Mouse (Mus musculus): ENCODE measurements around the gene Cfap52.

Gene Cfap52

DNA sequence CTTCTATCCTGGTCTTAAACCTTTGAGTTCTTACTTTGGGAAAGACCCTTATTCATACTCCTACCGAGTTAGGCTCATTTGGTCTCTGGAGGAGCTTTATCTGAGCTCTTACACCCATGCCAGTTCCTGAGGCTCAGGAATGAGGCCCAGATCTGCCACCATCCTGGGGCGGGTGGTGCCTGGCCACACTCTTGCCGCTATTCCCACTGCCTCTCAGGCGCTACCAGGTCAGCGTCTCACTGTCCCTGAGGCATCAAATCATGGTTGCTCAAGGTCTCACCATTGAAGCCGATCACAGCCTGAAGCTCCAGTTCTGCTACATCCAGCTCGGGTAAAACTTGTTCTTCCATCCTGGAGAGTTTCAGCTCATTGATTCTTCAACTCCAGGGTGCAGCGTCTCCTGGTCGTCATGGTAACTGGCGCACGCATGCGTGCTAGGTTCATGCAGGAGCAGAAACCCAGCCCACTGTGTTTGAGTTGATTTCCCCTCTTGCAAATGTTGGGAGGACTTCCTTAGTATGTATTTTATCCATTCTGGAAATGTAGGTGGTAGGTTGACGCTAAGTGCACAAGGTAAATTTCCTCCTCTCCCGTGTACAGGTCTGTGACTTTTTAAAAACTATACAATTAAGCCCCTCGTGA, at the start of gene Cfap52:
Cfap52 (minus strand) TSS at position 410 of the 642 bp plus-strand sequence.
- DNase-seq (ENCODE audit: low read depth): peak; percentile 65

- no peak for DNase-seq (ENCODE audit: low read depth)
Observed at GRCm38 (mm10) chr11:68012207-68012606, 46.8 kb upstream of the Cfap52 start.

DNA sequence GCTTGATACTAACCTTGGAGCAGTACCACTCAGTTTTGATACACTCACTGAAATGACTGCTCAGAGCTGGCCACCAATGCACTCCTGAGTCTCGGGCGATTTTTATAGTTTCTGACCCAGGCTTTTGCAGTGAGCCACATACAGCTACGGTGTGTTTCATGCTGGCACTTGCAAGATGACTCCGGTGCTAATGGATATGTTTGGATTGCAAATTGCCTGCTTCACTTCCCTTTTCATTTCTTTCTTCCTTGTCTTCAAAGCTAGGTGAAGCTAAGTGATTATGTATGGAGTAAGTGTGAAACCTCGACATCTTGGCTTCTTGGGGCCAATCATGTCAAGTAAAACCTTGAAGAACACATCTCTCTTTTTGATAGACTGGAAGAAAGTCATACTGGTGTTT, 43.9 kb upstream of the Cfap52 start:
- DNase-seq (ENCODE audit: low read depth): no peak

DNA sequence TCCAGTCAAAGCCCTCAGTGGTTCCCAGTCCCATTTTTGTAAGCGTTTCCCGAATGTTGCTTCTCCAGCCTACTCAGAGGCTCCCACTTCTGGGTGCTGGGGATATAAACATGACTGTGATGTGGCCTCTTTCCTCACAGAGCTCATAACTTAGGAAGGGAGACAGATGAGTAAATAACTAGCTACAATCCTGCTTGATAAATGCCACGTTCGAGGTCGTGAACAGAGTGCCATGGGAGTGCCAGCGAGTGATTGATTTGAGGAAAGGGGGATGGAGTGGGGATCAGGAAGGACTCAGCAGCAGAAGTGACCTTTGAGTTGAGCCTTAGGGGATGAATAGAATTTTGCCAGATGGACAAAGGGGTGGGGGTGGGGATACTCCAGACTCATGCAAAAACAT, 42.2 kb upstream of the Cfap52 start:
- DNase-seq (ENCODE audit: low read depth): no peak

DNA sequence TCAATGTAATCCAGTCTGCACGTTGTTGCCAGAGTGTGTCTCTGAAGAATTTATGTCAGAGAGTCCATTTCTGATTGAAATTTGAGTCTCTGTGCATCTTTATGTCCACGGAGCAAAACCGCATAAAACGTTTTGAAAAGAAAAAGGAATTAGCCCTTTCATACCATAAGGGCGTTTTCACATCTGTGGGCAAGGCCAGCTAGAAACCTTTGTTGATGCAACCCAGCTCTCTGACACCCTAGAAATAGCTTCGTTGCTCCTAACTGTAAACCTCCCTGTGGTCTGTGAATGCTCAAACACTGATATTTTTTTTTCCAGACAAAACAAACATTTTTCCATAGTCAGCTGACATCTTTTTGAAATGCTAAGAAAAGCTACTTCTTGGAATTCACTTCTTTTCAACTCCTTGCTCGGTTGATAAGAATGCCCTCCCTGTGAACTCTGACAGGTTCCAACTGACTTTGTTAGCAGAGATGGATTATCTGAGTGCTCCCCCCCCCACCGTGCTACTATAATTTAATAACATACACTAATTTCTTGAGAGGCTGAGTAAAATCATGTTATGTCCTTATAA, 40.9 kb upstream of the Cfap52 start:
- no peak for DNase-seq (ENCODE audit: low read depth)

- DNase-seq (ENCODE audit: low read depth): peak; percentile 28
Observed at GRCm38 (mm10) chr11:68004191-68004590, 38.7 kb upstream of the Cfap52 start.

DNA sequence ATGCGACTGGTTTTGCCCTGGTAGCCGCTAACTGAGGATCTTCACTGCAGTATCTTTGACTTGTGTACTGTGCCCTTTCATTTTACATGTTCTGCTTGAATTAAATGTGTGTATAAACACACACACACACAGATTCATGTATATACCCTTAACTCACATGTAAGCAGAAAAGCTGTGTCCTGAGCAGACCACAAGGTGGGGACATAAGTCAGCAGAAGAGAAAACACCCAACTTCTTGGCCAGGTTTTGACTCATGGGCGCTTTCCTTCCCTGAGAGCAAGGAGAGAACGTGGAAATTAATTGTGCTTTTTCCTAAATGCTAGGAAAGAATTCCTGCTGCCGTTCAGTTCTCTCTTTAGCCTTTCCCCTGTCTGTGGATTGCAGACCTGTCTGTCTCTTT, 34.2 kb upstream of the Cfap52 start:
- no peak for DNase-seq (ENCODE audit: low read depth)

- DNase-seq (ENCODE audit: low read depth): no peak
Observed at GRCm38 (mm10) chr11:67998905-67999304, 33.5 kb upstream of the Cfap52 start.

GRCm38 (mm10) chr11:67995965-67996364, 30.5 kb upstream of the Cfap52 start:
- DNase-seq (ENCODE audit: low read depth): no peak

GRCm38 (mm10) chr11:67991240-67991639, 25.8 kb upstream of the Cfap52 start:
- no peak for DNase-seq (ENCODE audit: low read depth)

DNA sequence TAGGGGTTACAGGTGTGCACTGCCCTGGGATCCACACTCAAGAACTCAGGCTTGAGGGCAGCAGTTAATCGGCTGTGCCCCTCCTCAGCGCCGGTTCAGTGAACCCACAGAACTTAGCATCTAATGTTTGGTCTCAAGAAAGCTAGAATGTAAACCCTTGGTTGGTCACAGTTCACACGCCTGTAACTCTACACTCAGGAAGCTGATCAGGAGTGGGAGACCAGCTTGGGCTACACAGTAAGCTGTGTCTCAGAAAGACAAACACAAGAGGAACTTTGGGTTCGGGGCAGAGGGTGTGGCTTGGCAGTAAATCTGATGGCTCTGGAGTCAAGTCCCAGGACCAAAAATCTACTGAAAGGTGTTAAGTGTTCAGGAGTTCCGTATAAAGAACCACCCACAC, 18.1 kb upstream of the Cfap52 start:
- DNase-seq (ENCODE audit: low read depth): no peak

DNA sequence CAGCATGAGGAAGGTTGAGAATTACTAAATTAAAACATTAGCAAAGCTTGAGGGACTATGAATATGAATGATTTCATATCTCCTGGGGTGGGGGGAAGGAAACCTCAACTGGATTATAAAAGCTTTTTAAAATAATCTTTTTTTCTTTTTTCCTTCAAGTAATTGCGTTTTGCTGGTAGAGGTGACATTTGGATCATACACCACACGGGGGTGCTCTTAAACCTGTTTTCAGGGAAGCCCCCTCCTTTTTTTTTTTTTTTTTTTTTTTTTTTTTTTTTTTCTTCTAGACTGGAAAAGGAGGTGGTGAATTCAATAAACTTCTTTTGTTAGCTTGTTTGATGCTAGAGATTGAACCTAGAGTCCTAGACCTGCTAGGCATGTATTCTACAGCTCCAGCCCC, 9.8 kb upstream of the Cfap52 start:
- no peak for DNase-seq (ENCODE audit: low read depth)

- no peak for DNase-seq (ENCODE audit: low read depth)
Observed at GRCm38 (mm10) chr11:67973225-67973624, 7.8 kb upstream of the Cfap52 start.

DNA sequence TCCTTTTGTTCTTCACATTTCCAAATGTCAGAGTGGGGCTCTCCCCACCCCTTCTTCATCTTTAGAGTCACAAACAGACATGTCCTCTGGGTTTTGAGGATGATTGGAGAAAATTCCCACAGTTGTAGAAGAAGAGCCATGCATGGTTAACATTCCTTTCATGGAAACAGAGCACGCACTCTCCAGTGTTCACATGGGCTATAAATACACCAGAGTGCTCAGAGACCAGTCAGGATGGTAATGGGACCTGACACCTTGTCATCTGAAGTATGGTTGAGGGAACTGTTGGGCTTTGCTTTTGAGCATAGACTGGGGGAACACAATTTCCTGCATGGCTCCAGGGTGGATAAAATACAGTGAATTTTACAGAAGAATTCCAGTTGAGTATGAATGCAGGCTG, 7.2 kb upstream of the Cfap52 start:
- DNase-seq (ENCODE audit: low read depth): no peak

DNA sequence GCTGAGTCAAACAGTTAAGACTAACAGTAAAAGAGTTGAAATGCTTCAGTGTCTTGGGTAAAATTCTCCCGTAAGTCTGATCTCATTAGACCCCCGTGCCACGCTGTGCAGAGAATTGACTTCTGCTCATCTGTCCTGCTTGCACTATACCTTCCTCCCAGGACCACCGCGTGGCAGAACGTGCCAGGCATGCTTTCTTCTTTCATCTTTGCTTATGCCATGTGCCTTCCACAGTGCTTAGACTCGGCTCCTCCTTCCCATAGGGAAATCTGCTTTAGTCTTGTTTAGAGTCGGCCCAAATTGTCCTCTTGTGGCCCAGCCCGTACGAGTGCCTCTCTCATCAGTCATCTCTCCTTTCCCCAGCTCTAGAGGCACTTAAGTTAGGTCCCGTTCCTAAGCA, 2.4 kb upstream of the Cfap52 start:
- DNase-seq (ENCODE audit: low read depth): no peak

GRCm38 (mm10) chr11:67965905-67966878, 741 bp upstream of the Cfap52 start, which contains the start of gene Stx8:
TSS of gene Stx8 (plus strand) at chr11:67966193.
- DNase-seq (ENCODE audit: low read depth): peak; percentile 68

DNA sequence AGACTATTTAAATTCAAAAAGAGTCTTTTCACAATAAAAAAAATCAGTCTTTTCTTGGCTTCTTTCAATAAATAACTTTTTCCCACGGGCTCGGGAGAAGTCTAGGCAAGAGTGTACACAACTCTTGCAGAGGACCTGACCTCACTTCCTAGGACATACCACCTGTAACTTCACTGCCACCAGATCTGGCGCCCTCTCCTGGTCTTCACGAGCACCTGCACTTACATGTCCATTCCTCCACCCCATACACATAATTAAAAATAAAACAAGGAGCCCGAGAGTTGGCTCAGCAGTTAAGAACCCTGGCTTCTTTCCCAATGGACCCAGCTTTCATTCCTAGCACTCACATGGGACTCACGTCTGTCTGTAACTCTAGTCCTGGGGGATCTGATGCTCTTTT, 1.3 kb downstream of the Cfap52 start:
- DNase-seq (ENCODE audit: low read depth): no peak

- DNase-seq (ENCODE audit: low read depth): no peak
Observed at GRCm38 (mm10) chr11:67954413-67954812, 11.0 kb downstream of the Cfap52 start.

DNA sequence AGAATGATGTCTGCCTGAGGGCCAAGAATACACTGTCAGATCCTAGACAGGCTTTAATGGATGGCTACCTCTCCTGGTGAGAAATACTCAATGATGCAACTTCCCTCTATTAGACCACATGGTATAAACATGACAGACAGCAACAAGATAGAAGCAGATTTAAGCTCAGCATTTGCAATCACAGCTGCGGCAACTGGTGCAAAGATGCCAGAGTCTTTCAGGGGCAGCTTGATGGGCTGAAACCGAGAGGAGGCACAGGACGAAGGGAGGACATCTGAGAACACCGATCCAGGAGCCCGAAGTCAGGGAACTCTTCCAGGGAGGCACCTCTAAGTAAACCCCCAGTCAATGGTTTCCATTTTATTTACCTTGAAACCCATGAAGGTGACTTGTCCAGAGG, 11.8 kb downstream of the Cfap52 start:
- DNase-seq (ENCODE audit: low read depth): no peak

DNA sequence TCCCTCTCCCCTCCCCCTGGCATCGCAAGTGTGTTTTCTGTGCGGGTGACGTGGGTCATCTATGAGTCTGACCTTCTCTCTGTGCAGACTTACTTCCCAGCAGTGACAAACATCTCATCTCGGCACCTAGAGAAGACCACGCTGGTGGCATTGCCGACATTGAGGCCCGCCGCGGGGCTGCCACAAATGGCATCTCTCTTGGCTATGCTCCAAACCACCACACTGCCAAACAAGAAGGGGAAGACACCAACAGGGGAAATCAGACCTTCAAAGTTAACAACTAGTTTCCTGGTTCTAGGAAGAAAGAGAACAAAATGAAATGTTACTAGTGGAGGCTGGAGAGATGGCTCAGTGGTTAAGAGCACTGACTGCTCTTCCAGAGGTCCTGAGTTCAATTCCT, 16.0 kb downstream of the Cfap52 start:
- no peak for DNase-seq (ENCODE audit: low read depth)

DNA sequence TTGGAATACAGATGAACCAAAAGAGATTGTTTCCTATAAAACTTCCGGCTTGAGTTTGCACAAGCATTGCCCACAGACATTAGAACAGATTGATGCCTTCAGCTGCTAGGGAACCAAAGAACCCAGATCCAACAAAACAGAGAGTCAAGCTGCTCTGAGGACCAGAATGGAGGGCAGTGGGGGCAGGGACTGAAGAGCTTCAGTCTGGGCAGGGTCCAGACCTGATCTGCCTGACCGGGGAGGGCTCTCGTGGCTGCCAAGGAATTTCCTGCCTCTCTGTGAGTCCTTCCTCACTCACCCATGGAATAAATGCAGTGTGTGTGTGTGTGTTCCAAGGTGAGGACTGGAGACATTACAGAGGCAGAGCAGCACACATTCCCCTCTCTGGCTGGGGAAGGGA, 17.2 kb downstream of the Cfap52 start:
- DNase-seq (ENCODE audit: low read depth): no peak

GRCm38 (mm10) chr11:67932156-67932555, 33.3 kb downstream of the Cfap52 start:
- no peak for DNase-seq (ENCODE audit: low read depth)

Data from c-Kit-positive CD71-negative TER-119-negative erythroid progenitor cells, embryonic 14.5 days (primary cell).